Comparison of ENCODE assay signal across 17 mouse cellular contexts in the genomic region with DNA sequence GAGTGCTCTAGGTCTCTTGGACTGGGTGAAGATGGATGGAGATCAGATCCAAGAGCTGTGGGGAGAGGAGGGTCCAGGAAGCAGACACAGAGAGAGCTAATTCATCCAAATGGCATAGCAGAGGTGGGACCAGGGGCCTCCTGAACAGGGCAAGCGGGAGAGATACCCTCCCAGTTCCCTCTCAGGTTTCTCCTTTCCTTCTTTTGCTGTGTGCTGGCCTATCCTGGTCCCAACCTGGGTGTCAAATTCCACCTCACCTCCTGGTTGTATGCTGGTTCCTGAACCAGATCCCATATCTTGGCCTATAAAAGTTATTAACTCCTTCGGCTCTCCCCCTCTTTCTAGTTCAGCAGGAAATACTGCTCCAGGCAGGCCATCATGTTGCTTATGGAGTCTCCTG.
"Had no signal": no experiment of that assay in that cellular context is flagged by ENCODE, and none has a peak within 500 bp of the region (broad histone marks: within the 10 kb centered on the region; RNA-seq: fewer than 3 reads in every experiment).

No protein-coding gene starts in this region.

- H3K9ac ChIP-seq: liver, embryonic 12.5 days; lung, embryonic 14.5 days; neural tube, embryonic 15.5 days had no signal

- H3K27me3 ChIP-seq: liver, embryonic 12.5 days; neural tube, embryonic 15.5 days had no signal

- H3K4me3 ChIP-seq: liver, embryonic 12.5 days; midbrain, embryonic 10.5 days; myocyte; neural tube, embryonic 15.5 days had no signal

- H3K36me3 ChIP-seq: liver, embryonic 12.5 days; midbrain, embryonic 10.5 days; neural tube, embryonic 15.5 days had no signal

- H3K4me2 ChIP-seq: liver, embryonic 12.5 days; lung, embryonic 14.5 days; neural tube, embryonic 15.5 days had no signal

- H3K9me3 ChIP-seq: liver, embryonic 12.5 days; midbrain, embryonic 10.5 days; neural tube, embryonic 15.5 days had no signal

- H3K4me1 ChIP-seq: liver, embryonic 12.5 days; midbrain, embryonic 10.5 days; neural tube, embryonic 15.5 days had no signal

- DNase-seq: kidney, adult 11 months; kidney, postnatal 14 days; left cerebral cortex, postnatal 4 days; lung, embryonic 14.5 days; lung, postnatal 10 days; lung, postnatal 4 days; midbrain, embryonic 14.5 days; retina, postnatal 1 day; right cerebral cortex, postnatal 4 days; spleen, adult 18-20 months; thymus, adult 18-20 months; thymus, postnatal 14 days had no signal

- ATAC-seq: hindbrain, postnatal 0 days; liver, embryonic 12.5 days had no signal

- H3K27ac ChIP-seq: hindbrain, postnatal 0 days; liver, embryonic 12.5 days; midbrain, embryonic 10.5 days; neural tube, embryonic 15.5 days had no signal
